ENCODE assay signal across 8 mouse cellular contexts in the genomic region with DNA sequence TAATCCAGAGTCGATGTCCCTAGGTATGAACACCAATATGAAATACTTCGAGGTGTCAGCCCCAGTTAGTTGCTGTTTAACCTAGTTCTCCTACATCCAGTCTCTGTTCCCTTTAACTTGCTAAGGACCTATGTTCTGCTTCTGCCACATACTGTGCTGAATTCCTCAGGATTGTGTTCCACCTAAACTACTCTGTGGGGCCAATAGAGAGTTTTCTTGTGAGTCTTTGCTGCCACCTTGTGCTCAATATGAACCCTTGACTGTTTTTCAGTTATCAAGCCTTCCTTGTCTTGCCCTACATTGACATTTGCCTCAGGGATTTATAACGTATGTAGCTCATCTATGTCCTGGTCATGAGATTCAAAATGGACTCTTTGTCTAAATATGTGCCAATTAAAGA. TPM values are rescaled to one million over a fixed set of nuclear protein-coding genes. Genes with fewer than 3 reads are reported as not detected.
DNase-seq lines count a peak whose midpoint lies in the region; ATAC-seq and TF ChIP-seq lines count a peak whose summit lies in the region.

No protein-coding gene starts in this region.

- DNase-seq in kidney, postnatal 0 days (ENCODE audit: low spot score): peak; percentile 59
- DNase-seq in kidney, adult 18-20 months: no peak
- peak; percentile 16 for DNase-seq in CD4-positive helper T cell, adult 2 months (ENCODE audit: low read depth, low spot score)
- DNase-seq in NIH3T3 (ENCODE audit: low read depth): peak; percentile 67
- no peak for DNase-seq in urinary bladder, postnatal 36 days (ENCODE audit: low spot score in 2 of 2)
- no peak for DNase-seq in urinary bladder, adult 2 months (ENCODE audit: low spot score)
- DNase-seq in cerebellum, adult 8-10 months: no peak

- H3K9me3 ChIP-seq in kidney, postnatal 0 days (replicated peaks; ENCODE audit: low read length): no peaks in the 10 kb centered on the region

- ATAC-seq in kidney, postnatal 0 days (replicated peaks; ENCODE audit: low FRiP score, low read depth): no peak
- peak; percentile 68 for ATAC-seq in inflammation-experienced regulatory T-cells, adult 6 months

- no peak overlapping the region for H3K9ac ChIP-seq in kidney, postnatal 0 days (ENCODE audit: low read depth, low read length)

- no peaks in the 10 kb centered on the region for H3K4me1 ChIP-seq in kidney, postnatal 0 days (replicated peaks; ENCODE audit: insufficient read depth, low read length)

- WGBS in kidney, postnatal 0 days: 62% methylated on average over 3 of the region's 3 CpGs

- H3K4me3 ChIP-seq in kidney, postnatal 0 days (replicated peaks; ENCODE audit: low read depth, low read length): no peak overlapping the region

- no peak overlapping the region for H3K4me2 ChIP-seq in kidney, postnatal 0 days (ENCODE audit: low read length)

- peak; percentile 70 for TF ChIP-seq CTCF in kidney, postnatal 0 days (IDR thresholded peaks at IDR 0.05; ENCODE audit: low read depth)

- H3K27me3 ChIP-seq in kidney, postnatal 0 days (ENCODE audit: insufficient read depth, low read length): no peaks in the 10 kb centered on the region

- no peaks in the 10 kb centered on the region for H3K36me3 ChIP-seq in kidney, postnatal 0 days (ENCODE audit: insufficient read depth, low read length)

- H3K27ac ChIP-seq in kidney, postnatal 0 days: no peak overlapping the region

RNA-seq across cellular contexts. Expression of a gene that starts 21.1 kb away (rescaled TPM):
- polyA plus RNA-seq in kidney, postnatal 0 days (2015; fragmentation: Nextera tagmentation; extraction: Ambion mirVana): 7.6 and 7.8 TPM in 2 replicates
- polyA plus RNA-seq in inflammation-experienced regulatory T-cells, adult 6 months (2017; shearing (Covaris generic)): 1 to 10 TPM; 5.6 to 6.3 (median 5.8) TPM
- polyA plus RNA-seq in urinary bladder, adult 2 months (2012; rRNA removed): 4.0 and 4.4 TPM in 2 replicates

RNA-seq across cellular contexts. Expression of a gene that starts 25.3 kb away (rescaled TPM):
- 10.9 and 13.3 TPM in 2 replicates for polyA plus RNA-seq in kidney, postnatal 0 days (2015; fragmentation: Nextera tagmentation; extraction: Ambion mirVana)
- polyA plus RNA-seq in inflammation-experienced regulatory T-cells, adult 6 months (2017; shearing (Covaris generic)): not detected
- polyA plus RNA-seq in urinary bladder, adult 2 months (2012; rRNA removed): 7.6 and 9.3 TPM in 2 replicates

RNA-seq across cellular contexts. Expression of a gene that starts 38.3 kb away (rescaled TPM):
- polyA plus RNA-seq in kidney, postnatal 0 days (2015; fragmentation: Nextera tagmentation; extraction: Ambion mirVana): 0.29 and 0.78 TPM in 2 replicates
- not detected for polyA plus RNA-seq in inflammation-experienced regulatory T-cells, adult 6 months (2017; shearing (Covaris generic))
- polyA plus RNA-seq in urinary bladder, adult 2 months (2012; rRNA removed): 0.22 and 0.31 TPM in 2 replicates

Comparison
In these comparisons a context has a peak if more than half of its experiments do, and no peak if none do; other contexts are left out.
1. DNase-seq: peak in kidney, postnatal 0 days (single experiment), CD4-positive helper T cell, adult 2 months (single experiment) and NIH3T3 (single experiment); none in kidney, adult 18-20 months (single experiment), urinary bladder, postnatal 36 days (0 of 2), urinary bladder, adult 2 months (single experiment) and cerebellum, adult 8-10 months (single experiment).